Mouse (Mus musculus): ENCODE measurements at regions not wholly inside any gene's neighbourhood (a gene's known extent, or its start where the extent isn't known, plus 50 kb on each side); places are given as distances from the start of the nearest gene placed in this dataset.

GRCm38 (mm10) chr16:24135841-24136240, 147.2 kb upstream of the Bcl6 start:
- no peak for DNase-seq (ENCODE audit: low spot score)
- H3K27ac ChIP-seq (ENCODE audit: low read depth), result no peak overlapping the region
- H3K4me3 ChIP-seq (ENCODE audit: low read depth, low read length), result no peak overlapping the region
- H3K4me2 ChIP-seq (ENCODE audit: low read length), result no peak overlapping the region
- no peaks in the 10 kb centered on the region for H3K4me1 ChIP-seq (replicated peaks; ENCODE audit: control insufficient read depth, insufficient read depth, low read length)
- H3K9ac ChIP-seq (ENCODE audit: low read length), result no peak overlapping the region
- no peaks in the 10 kb centered on the region for H3K36me3 ChIP-seq (ENCODE audit: control insufficient read depth, insufficient read depth, low read length)
- no peaks in the 10 kb centered on the region for H3K27me3 ChIP-seq (replicated peaks; ENCODE audit: control insufficient read depth, insufficient read depth, low read length)
- no peaks in the 10 kb centered on the region for H3K9me3 ChIP-seq (ENCODE audit: control insufficient read depth, low read length)
- 97% methylated on average over 5 of the region's 5 CpGs for WGBS
- ATAC-seq (replicated peaks; ENCODE audit: low FRiP score, low TSS enrichment, low read depth), result no peak

DNA sequence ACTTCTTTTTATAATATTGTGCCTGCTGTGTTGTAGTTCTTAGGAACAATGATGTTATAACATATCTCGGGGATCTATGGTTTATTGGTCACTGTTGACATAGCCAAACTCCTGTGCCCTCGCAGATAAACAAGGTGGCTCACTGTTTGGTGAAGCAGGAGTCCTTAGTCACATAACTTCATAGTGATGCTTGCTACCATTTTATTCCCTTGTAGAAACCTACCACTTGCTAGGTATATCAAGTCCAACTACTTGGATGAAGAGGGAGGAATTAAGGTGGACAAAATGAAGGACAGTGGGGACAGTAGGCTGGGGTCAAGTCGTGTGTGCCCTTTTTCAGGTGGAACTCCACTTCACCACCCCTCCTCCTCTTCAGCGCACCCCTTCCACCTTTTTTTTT, 146.7 kb upstream of the Bcl6 start:
- no peak overlapping the region for H3K9ac ChIP-seq (ENCODE audit: low read length)
- no peaks in the 10 kb centered on the region for H3K4me1 ChIP-seq (replicated peaks; ENCODE audit: control insufficient read depth, insufficient read depth, low read length)

GRCm38 (mm10) chr16:24134486-24135050, 145.9 kb upstream of the Bcl6 start:
- H3K4me2 ChIP-seq (ENCODE audit: low read length), result no peak overlapping the region
- no peak for DNase-seq (ENCODE audit: low spot score)

More for the DNA sequence above, 146.7 kb upstream of the Bcl6 start:
- H3K4me3 ChIP-seq (ENCODE audit: low read depth, low read length), result no peak overlapping the region
- H3K36me3 ChIP-seq (ENCODE audit: control insufficient read depth, insufficient read depth, low read length), result no peaks in the 10 kb centered on the region
- H3K4me2 ChIP-seq (ENCODE audit: low read length), result no peak overlapping the region
- no peak overlapping the region for H3K27ac ChIP-seq (ENCODE audit: low read depth)
- ATAC-seq (replicated peaks; ENCODE audit: low FRiP score, low TSS enrichment, low read depth) (no peak), DNase-seq (ENCODE audit: low spot score) (no peak)
- 91% methylated on average over 4 of the region's 4 CpGs for WGBS
- H3K9me3 ChIP-seq (ENCODE audit: control insufficient read depth, low read length), result no peaks in the 10 kb centered on the region
- H3K27me3 ChIP-seq (replicated peaks; ENCODE audit: control insufficient read depth, insufficient read depth, low read length), result no peaks in the 10 kb centered on the region

DNA sequence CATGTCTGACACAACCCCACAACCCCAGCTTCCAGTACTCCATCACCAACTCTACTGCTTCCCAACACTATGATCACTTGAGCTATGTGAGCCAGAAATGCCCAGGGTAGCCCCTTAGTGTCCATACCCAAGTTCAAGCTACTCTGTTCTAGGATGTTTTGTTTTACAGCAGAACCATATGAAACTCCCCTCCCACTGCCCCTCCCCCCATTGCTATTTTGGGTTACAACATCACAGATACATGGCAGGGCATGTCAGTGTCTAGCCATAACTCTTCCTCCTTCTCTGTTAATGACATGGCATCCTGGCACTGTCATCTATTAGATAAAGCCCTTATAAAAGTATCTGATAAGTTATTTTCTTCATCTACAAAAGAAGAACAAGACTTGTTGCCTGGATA, 142.0 kb upstream of the Bcl6 start:
- H3K36me3 ChIP-seq (ENCODE audit: control insufficient read depth, insufficient read depth, low read length), result no peaks in the 10 kb centered on the region
- peak; percentile 28 for DNase-seq (ENCODE audit: low spot score)
- H3K9me3 ChIP-seq (ENCODE audit: control insufficient read depth, low read length), result no peaks in the 10 kb centered on the region
- no peaks in the 10 kb centered on the region for H3K4me1 ChIP-seq (replicated peaks; ENCODE audit: control insufficient read depth, insufficient read depth, low read length)
- no peak overlapping the region for H3K27ac ChIP-seq (ENCODE audit: low read depth)
- no peak overlapping the region for H3K4me3 ChIP-seq (ENCODE audit: low read depth, low read length)
- ATAC-seq (replicated peaks; ENCODE audit: low FRiP score, low TSS enrichment, low read depth), result no peak
- no peaks in the 10 kb centered on the region for H3K27me3 ChIP-seq (replicated peaks; ENCODE audit: control insufficient read depth, insufficient read depth, low read length)
- no peak overlapping the region for H3K4me2 ChIP-seq (ENCODE audit: low read length)
- no peak overlapping the region for H3K9ac ChIP-seq (ENCODE audit: low read length)

More at GRCm38 (mm10) chr16:24134486-24135050, 145.9 kb upstream of the Bcl6 start:
- Histone ChIP-seq H3K4me3 (ENCODE audit: low read depth, low read length) (no peak overlapping the region), H3K36me3 (ENCODE audit: control insufficient read depth, insufficient read depth, low read length) (no peaks in the 10 kb centered on the region), H3K27ac (ENCODE audit: low read depth) (no peak overlapping the region), H3K4me1 (replicated peaks; ENCODE audit: control insufficient read depth, insufficient read depth, low read length) (no peaks in the 10 kb centered on the region), H3K9ac (ENCODE audit: low read length) (no peak overlapping the region), H3K27me3 (replicated peaks; ENCODE audit: control insufficient read depth, insufficient read depth, low read length) (no peaks in the 10 kb centered on the region), H3K9me3 (ENCODE audit: control insufficient read depth, low read length) (no peaks in the 10 kb centered on the region)
- ATAC-seq (replicated peaks; ENCODE audit: low FRiP score, low TSS enrichment, low read depth), result no peak
- WGBS, result 74% methylated on average over 4 of the region's 4 CpGs

GRCm38 (mm10) chr16:24129701-24130100, 141.0 kb upstream of the Bcl6 start:
- DNase-seq (ENCODE audit: low spot score), result peak; percentile 46
- no peak overlapping the region for H3K4me3 ChIP-seq (ENCODE audit: low read depth, low read length)
- ATAC-seq (replicated peaks; ENCODE audit: low FRiP score, low TSS enrichment, low read depth), result no peak
- no peak overlapping the region for H3K4me2 ChIP-seq (ENCODE audit: low read length)
- H3K9me3 ChIP-seq (ENCODE audit: control insufficient read depth, low read length), result no peaks in the 10 kb centered on the region
- no peak overlapping the region for H3K27ac ChIP-seq (ENCODE audit: low read depth)
- H3K27me3 ChIP-seq (replicated peaks; ENCODE audit: control insufficient read depth, insufficient read depth, low read length), result no peaks in the 10 kb centered on the region
- no peaks in the 10 kb centered on the region for H3K36me3 ChIP-seq (ENCODE audit: control insufficient read depth, insufficient read depth, low read length)
- H3K4me1 ChIP-seq (replicated peaks; ENCODE audit: control insufficient read depth, insufficient read depth, low read length), result no peaks in the 10 kb centered on the region
- H3K9ac ChIP-seq (ENCODE audit: low read length), result no peak overlapping the region
- 78% methylated on average over 4 of the region's 4 CpGs for WGBS

DNA sequence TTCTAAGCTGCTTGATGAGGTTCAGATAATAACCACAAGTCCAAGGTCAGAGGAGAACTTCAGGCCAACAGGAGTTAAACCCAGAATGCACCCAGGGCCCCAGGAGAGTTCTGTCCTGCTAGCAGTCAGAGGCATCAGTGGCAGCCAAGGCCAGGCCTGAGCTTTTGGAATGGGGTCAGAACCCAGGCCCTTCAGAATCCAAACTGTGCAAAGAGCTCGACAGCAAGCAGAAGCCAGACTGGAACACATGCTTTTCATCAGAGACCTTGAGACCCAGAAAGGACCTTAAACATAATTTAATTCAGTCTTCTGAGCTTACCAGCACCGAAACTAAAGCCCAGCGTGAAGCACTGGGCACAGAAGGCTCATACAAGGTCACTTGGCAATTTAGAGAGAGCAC, 139.9 kb upstream of the Bcl6 start:
- WGBS, result 63% methylated on average over 3 of the region's 3 CpGs
- DNase-seq (ENCODE audit: low spot score), result peak; percentile 21
- no peaks in the 10 kb centered on the region for H3K36me3 ChIP-seq (ENCODE audit: control insufficient read depth, insufficient read depth, low read length)
- H3K27ac ChIP-seq (ENCODE audit: low read depth), result no peak overlapping the region
- ATAC-seq (replicated peaks; ENCODE audit: low FRiP score, low TSS enrichment, low read depth), result no peak
- H3K4me3 ChIP-seq (ENCODE audit: low read depth, low read length), result no peak overlapping the region
- H3K9ac ChIP-seq (ENCODE audit: low read length), result no peak overlapping the region
- no peaks in the 10 kb centered on the region for H3K27me3 ChIP-seq (replicated peaks; ENCODE audit: control insufficient read depth, insufficient read depth, low read length)
- H3K9me3 ChIP-seq (ENCODE audit: control insufficient read depth, low read length), result no peaks in the 10 kb centered on the region
- no peaks in the 10 kb centered on the region for H3K4me1 ChIP-seq (replicated peaks; ENCODE audit: control insufficient read depth, insufficient read depth, low read length)
- no peak overlapping the region for H3K4me2 ChIP-seq (ENCODE audit: low read length)

GRCm38 (mm10) chr16:24124766-24125165, 136.1 kb upstream of the Bcl6 start:
- Histone ChIP-seq H3K36me3 (ENCODE audit: control insufficient read depth, insufficient read depth, low read length) (no peaks in the 10 kb centered on the region), H3K9ac (ENCODE audit: low read length) (no peak overlapping the region), H3K4me1 (replicated peaks; ENCODE audit: control insufficient read depth, insufficient read depth, low read length) (no peaks in the 10 kb centered on the region), H3K27me3 (replicated peaks; ENCODE audit: control insufficient read depth, insufficient read depth, low read length) (no peaks in the 10 kb centered on the region), H3K27ac (ENCODE audit: low read depth) (no peak overlapping the region), H3K9me3 (ENCODE audit: control insufficient read depth, low read length) (no peaks in the 10 kb centered on the region), H3K4me3 (ENCODE audit: low read depth, low read length) (no peak overlapping the region), H3K4me2 (ENCODE audit: low read length) (no peak overlapping the region)
- no peak for ATAC-seq (replicated peaks; ENCODE audit: low FRiP score, low TSS enrichment, low read depth)
- 83% methylated on average over 5 of the region's 5 CpGs for WGBS
- no peak for DNase-seq (ENCODE audit: low spot score)

GRCm38 (mm10) chr16:24124083-24124482, 135.4 kb upstream of the Bcl6 start:
- H3K4me2 ChIP-seq (ENCODE audit: low read length), result no peak overlapping the region
- DNase-seq (ENCODE audit: low spot score) (no peak), ATAC-seq (replicated peaks; ENCODE audit: low FRiP score, low TSS enrichment, low read depth) (no peak)
- no peak overlapping the region for H3K9ac ChIP-seq (ENCODE audit: low read length)
- WGBS, result 79% methylated on average over 4 of the region's 4 CpGs
- no peak overlapping the region for H3K27ac ChIP-seq (ENCODE audit: low read depth)
- H3K4me1 ChIP-seq (replicated peaks; ENCODE audit: control insufficient read depth, insufficient read depth, low read length), result no peaks in the 10 kb centered on the region
- H3K36me3 ChIP-seq (ENCODE audit: control insufficient read depth, insufficient read depth, low read length), result no peaks in the 10 kb centered on the region
- no peaks in the 10 kb centered on the region for H3K27me3 ChIP-seq (replicated peaks; ENCODE audit: control insufficient read depth, insufficient read depth, low read length)
- H3K4me3 ChIP-seq (ENCODE audit: low read depth, low read length), result no peak overlapping the region
- no peaks in the 10 kb centered on the region for H3K9me3 ChIP-seq (ENCODE audit: control insufficient read depth, low read length)

DNA sequence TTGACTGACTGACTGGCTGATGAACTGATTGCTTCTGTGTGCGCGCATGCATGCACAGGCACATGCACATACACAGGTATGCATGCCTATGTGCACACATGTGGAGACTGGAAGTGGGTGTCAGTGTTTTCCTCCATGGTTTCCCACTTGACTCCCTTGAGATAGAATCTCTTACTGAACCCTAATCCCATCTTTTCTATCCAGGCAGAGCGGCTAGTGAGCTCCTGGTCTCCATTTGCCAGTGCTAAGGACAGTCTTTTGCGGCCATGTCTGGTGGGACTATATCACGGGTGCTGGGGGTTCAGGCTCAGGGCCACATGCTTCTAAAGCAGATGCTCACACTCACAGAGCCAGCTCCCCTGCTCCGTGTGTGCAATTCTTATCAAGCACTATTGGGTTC, 133.0 kb upstream of the Bcl6 start:
- Histone ChIP-seq H3K4me3 (ENCODE audit: low read depth, low read length) (no peak overlapping the region), H3K27ac (ENCODE audit: low read depth) (no peak overlapping the region), H3K9me3 (ENCODE audit: control insufficient read depth, low read length) (no peaks in the 10 kb centered on the region), H3K4me1 (replicated peaks; ENCODE audit: control insufficient read depth, insufficient read depth, low read length) (no peaks in the 10 kb centered on the region), H3K36me3 (ENCODE audit: control insufficient read depth, insufficient read depth, low read length) (no peaks in the 10 kb centered on the region), H3K9ac (ENCODE audit: low read length) (no peak overlapping the region), H3K4me2 (ENCODE audit: low read length) (no peak overlapping the region), H3K27me3 (replicated peaks; ENCODE audit: control insufficient read depth, insufficient read depth, low read length) (no peaks in the 10 kb centered on the region)
- no peak for DNase-seq (ENCODE audit: low spot score)
- no peak for ATAC-seq (replicated peaks; ENCODE audit: low FRiP score, low TSS enrichment, low read depth)
- WGBS, result 91% methylated on average over 6 of the region's 6 CpGs

Data from intestine, embryonic 14.5 days (tissue).